Mouse (Mus musculus) layer of hippocampus, postnatal 10 days (tissue): Measurements from ENCODE around the gene Slc31a2. TPM values are rescaled to one million over a fixed set of nuclear protein-coding genes. Genes with fewer than 3 reads are reported as not detected.
"Not testable (repeated sequence)": the region's sequence is repeated elsewhere in the genome, so short reads cannot be mapped to it uniquely, and the experiment has no call there.

Experiments
- DNase-seq, 2 experiments: peaks; one replicate each; pipeline ENCODE4 v3.0.0; 2021; ENCODE audit warnings: low spot score in 2 of 2
- long read RNA-seq: library from polyadenylated mRNA; stranded (forward); transcript quantifications from one replicate; pipeline ENCODE4 v2.0.0, GENCODE M21; 2023
- total RNA-seq, 2 experiments: library from RNA; stranded (reverse); gene quantifications; 2 replicates each; pipeline ENCODE4 v1.2.3; 2021

The Slc31a2 gene
- total RNA-seq: 10 to 100 TPM in 1 of 2 experiments, 1 to 10 TPM in 1; 9.5 to 11.3 TPM
- long read RNA-seq, transcript Slc31a2-201 (4 exons, 1,820 nt): major isoform, 8 of 13 reads
- long read RNA-seq, partial matches to known transcripts: 2 of 13 reads
- long read RNA-seq, other reads (novel, unspliced or antisense): 3 of 13 reads

DNA sequence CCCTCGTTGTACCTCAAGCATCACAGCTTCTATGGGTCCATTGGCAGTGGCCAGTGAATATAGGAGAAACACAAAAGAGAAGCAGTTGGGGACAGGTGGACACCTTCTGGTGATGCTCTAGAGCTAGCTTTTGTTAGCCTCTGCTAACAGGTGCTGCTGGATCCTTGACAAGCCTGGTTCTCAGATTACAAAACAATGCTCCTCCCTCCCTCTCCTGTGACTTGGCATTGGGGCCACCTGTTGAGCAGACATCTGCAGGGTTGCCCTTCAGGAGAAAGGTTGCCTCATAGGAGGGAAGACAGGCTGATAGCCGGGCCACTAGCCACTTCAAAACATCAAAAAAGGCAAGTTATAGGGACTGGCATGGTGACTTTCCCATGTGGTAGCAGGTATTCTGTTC is at the start of gene Slc31a2:
Slc31a2 (plus strand) TSS at position 287 of the 400 bp plus-strand sequence.
- DNase-seq: peak in 1 of 2 experiments; percentile 7

DNA sequence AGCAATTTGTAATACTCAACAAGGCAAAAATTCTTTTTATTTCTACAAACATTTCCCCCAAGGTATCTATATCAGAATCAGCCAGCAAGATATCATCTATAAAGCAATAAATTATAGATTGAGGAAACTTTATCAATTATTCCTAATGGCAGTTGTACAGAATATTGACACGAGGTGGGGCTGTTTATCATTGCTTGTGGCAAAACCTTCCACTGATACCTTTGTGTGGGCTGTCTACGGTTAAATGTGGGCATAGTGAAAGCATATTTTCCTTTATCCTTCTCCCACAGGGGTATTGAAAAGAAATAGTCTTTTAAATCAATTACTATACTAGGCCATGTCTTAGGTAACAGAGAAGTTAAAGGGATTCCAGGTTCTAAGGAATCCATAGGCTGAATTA is 48.9 kb upstream of the Slc31a2 start:
- DNase-seq: no peak

DNA sequence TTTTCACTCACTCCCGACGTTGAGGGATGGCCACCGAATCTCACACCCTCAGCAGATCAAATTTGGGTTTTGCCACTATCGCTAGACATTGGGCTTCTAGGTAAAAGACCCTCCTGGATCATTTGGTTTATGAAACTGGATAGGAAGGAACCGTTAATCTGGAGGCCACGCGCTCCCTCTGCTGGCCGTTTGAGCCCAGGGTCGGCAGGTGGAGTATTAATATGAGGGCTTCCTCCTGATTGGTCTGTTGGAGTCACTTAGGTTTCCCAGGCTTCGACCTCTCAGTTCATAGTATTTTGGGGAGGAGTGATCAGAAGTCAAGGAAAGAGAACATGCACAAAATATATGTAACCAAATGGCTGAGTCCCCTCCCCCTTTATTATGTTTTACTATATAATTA is 34.0 kb upstream of the Slc31a2 start:
- DNase-seq: peak; percentile 66 to 72

DNA sequence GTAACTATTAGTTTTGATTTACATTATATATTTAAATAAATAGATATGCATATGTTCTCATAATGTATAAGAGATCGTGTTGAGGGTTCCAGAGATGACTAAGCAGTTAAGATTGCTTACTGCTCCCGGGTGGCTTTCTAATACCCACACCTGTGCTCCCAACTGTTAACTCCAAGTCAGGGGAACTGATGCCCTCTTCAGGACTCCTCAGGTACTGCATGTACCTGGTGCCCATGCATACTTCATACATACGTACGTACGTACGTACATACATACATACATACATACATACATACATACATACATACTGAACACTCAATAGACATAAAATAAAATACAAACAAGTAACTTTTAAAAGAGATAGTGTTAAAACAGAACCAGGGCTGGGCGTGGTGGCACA is 32.9 kb upstream of the Slc31a2 start:
- no peak for DNase-seq

DNA sequence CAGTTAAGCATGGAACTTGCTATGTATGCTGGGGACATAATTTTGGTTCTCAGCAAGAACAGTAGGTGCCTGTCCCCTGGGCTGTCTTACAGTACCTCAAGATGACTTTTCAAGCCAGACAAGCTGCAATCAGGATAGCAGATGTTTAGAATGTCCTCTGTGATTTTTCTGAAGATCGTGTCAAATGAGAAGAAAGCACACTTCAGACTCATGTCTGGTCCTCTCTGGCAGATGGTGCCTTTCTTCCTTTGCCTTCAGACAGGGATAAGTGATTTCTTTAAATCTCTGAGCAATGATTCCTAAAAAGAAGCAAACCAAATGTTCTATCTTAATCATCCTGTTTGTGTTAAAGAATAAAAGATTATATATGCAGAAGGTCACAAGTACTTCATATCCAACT is 32.2 kb upstream of the Slc31a2 start:
- no peak for DNase-seq

DNA sequence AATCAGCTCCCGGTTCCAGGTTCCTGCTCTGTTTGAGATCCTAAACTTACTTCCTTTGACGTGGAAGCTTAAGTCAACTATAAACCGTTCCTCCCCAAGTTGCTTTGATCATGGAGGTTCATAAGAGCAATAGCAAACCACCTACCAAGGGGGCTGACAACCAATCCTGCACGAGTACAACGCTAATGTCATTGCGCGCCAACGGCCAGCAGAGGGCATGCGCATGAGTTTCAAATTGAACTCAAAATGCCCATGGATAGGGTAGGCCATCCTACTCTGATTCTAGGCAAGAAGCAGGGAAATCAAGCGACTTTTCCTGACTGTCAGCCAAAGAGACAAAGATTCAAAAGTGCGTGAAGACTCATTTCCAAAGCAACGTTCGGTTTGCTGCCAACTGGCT is 31.6 kb upstream of the Slc31a2 start, which contains the start of gene Zfp37:
Zfp37 (minus strand) TSS at position 279 of the 400 bp plus-strand sequence.
- no peak for DNase-seq

DNA sequence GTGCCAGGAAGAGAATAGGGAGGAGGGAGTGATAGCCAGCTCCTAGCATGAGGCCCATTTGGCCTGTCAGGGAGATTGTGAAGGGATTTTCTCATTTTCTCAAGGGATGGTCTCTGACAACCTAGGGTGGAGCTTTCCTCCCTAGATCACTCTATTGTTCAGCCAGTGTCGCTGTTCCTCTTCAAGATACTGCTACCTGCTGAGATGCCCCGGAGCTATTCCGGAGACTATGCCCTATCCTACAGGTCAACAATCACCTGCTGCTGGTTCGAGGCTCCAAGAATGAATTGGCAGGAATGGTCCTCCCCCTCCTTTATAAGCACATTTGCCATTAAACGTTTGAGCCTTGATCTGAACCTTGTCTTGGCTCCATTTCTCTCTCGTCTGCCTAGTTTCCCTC is 21.8 kb upstream of the Slc31a2 start:
- DNase-seq: peak in 1 of 2 experiments; percentile 1

DNA sequence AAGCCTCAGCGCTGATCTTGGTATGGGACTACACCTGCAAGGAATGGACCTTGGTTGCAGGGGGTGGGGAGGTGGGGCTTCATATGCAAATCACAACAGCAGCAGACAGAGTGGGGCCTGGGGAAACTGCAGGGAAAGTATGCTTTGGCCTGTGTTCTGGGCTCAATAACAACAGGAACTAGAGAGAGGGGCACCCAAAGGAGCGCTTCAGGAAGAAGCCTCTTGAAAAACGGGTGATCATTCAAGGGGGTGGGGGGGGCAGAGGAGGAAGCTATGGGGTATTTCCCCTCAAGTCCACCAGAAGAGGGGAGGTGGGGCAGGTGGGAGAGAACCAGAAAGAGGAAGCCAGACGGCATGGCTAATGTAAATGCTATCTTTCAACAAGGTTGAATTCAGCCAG is 14.0 kb upstream of the Slc31a2 start:
- DNase-seq: peak in 1 of 2 experiments; percentile 5

DNA sequence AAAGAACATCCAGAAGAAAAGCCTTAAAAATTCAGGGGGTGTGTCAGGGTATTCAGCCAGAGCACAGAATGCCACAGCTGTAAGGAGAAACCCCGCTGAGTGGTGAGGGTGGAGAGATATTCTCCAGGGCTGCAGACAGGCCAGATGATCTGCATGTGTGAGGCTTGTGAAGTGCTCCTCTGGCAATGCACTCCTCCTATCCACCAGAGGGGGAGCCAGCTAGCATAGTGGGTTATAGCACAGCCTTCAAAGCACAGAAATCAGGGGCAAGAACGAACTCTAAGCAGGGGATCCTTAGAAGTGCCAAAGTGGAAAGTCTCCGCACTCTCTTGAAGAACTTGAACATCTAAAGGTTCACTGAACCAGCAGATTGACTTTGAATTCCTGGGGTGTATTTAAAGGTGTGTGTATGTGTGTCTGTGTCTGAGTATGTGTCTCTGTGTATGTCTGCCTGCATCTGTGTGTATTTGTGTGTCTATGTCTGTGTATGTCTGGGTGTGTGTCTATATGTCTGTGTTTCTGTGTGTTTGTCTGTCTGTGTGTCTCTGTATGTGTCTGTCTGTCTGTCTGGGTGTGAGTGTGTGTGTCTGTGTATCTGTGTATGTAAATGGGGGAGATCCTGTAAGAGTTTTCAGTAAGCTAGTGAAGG is 11.3 kb upstream of the Slc31a2 start:
- peak in 1 of 2 experiments; percentile 38 for DNase-seq

DNA sequence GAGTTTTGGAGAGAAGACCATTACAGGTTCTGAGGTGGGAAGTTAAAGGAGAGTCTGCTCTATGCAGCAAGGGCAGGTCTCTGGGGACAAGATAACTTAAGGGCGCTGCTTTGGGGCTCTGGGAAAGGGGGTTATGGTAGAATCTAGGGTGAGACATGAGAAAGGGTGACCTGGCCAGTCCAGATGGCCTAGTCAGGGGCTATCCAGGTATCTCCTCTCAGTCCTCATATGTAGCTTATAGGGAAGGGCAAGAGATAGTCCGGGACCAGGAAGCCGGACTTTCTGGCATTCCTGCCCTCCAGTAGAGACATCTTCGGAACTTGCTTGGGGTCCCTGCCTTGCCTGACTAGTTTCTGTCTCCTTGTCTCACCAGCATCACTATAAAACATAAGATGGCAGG is 10.6 kb upstream of the Slc31a2 start:
- peak in 1 of 2 experiments; percentile 6 for DNase-seq

DNA sequence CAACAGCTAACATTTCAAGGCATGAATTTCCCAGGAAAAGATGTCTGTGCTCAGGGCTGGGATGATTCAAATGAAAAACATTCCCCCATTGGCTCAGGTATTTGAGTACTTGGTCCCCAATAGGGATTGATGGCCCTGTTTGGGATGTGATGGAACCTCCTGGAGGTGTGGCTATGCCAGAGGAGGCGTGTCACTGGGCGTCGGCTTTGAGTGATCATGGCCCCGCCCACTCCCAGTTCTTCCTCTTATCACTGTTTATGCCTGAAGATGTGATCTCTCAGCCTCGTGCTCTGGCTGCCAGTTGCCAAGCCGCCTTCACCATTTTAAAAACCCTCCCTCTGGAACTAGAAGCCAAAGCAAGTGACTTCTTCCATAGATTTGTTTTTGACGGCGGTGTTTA is 7.8 kb upstream of the Slc31a2 start:
- DNase-seq: no peak

DNA sequence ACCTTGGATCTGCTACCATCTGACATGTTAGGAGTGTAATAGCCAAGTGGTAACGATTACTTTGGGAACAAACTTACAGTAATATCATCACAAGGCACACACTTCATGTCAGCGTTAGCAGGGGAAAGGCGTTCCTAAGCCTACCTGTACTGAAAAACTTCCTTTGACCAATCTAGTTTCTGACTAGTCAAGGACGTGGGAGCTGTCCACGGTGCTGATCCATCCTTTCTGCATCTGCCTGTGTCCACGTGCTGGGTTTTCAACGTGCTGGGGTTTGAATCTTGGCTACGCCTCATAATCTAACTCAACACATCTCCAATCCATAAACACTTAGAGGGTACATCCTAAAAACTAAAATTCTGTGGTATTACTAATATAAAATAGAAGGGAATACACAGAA is 5.4 kb upstream of the Slc31a2 start:
- no peak for DNase-seq

DNA sequence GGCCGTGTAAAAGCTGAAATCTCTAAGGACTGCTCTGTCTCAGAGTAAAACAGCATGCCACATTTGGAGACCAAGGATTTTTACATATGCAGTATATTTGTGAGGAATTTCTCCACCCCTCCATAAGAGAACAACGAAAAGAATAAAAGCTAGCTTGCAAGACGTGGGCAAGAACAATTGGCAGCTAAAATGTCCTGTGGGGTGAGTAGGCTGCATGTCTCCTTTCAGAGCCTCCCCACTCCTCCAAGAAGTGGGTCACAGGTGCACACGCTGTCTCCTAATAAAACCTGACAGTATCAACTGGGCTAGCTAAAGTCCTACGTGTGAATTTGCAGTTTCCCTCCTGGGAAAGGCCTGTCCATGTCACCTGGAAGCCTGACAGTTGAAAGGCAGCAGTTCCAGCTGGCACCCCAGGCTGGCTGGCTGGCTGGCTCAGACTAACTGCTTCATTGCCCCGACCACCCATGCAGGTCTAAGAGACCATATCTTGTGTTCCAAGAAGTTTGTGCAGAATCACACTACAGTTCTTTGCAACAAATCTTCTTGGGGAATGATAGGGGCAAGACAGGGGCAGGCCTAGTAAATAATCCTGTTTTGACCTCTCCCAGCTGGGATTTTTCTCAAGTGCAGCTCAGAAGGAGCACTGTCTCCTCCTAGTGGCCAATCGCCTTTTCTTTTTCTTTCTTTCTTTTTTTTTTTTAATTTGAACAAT is 927 bp downstream of the Slc31a2 start:
- DNase-seq: peak; percentile 43 to 51

DNA sequence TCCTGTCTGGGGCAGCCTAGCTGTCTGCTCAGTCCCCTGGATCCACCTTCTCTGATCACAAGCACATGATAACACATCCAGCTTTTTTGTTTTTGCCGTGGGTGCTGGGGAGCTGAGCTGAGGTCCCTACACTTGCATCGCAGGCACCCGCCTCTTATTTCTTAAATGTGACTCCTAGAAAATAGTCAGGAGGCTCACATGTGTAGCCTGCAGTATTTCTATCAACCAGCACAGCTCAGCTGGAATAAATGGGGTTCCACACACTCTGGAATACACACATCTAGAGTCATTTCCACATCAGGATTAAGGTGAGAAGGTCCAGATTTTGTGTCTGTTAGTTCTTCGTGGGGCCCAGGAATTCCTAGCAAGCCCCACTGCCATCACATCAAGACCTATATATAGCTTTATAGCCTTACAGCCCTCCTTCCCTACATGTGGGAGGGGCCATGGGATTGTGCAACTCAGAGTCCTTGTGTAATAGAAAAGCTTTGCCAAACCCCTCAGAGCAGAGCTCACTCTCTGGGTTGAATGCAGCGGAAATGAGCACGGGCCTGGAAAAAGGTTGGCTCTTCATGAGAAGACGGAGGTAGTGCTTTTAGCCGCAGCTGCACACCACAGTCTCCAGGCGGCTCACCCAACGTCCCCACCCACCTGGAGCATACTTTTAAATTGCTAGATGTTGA is 2.9 kb downstream of the Slc31a2 start:
- peak in 1 of 2 experiments; percentile 6 for DNase-seq

DNA sequence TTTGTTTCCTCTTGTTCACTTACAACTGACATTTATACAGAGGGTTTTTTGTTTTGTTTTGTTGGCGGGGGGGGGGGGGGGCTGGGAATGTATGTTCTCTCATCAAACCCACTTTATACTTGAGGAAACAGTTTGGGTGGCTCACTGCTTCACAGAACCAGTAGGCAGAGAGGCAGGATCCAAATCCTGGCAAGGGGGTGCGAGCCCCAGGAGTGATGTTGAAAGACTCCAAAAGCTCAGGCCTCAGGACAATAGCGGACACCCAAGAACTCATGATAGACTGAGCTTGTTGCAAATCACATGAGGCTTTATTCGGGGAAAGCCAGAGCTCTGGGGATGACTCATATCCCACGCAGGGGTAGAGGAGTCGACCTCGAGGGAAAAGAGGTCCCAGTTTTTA is 3.7 kb downstream of the Slc31a2 start:
- DNase-seq: not testable (repeated sequence)

DNA sequence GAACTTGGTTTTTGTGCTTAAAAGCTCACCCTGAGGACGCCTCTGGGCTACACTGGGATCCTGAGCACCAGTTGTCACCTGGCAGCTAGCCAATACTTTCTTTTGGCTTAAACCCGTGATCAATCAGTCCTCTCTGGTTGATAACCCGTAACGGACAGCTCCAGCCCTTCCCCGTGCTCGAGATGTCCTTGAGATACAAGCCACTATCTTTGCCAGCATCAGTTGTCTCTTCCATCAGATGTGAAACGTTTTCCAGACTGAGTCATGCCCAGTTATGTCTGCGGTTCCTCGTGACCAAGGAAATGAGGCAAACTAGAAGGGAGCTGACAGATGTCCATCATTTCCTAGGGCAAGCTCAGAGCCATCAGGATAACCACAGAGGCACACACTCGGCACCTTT is 4.7 kb downstream of the Slc31a2 start:
- DNase-seq: peak in 1 of 2 experiments; percentile 6

DNA sequence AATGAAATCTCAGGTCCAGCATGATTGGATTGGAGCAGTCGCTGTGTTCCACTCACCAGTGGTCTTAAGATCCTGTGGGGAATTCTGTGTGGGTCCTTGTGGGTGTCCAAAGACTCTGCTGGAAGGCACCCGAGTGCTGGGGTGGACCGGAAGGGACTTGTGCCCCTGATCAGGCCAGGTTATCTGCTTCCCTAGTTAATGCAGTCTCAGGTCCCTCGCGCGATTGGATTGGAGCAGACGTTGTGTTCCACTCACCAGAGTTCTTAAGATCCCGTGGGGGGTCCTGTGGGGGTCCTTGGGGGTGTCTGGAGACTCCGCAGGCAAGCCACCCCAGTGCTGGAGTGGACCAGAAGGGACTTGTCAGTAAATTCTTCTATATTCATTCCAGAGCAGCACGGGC is 10.3 kb downstream of the Slc31a2 start:
- no peak for DNase-seq

DNA sequence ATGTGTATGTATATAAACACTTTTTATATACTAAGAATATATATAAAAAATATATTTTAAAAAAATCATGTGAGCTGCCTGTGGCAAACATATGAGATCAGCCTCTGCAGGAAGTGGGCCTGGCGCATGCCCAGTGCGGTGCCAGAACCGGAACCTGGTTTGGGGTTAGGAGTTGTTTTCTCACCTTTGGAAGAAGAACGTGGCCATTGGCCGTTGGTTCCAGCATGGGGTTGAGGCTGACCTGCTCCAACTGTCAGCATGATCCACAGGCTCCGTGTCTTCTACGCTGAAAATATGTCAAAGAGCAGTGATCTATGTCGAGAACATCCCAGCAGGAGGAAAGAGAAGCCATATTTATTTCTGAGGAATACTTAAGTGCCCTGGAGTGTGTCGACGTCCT is 11.6 kb downstream of the Slc31a2 start:
- DNase-seq: no peak

DNA sequence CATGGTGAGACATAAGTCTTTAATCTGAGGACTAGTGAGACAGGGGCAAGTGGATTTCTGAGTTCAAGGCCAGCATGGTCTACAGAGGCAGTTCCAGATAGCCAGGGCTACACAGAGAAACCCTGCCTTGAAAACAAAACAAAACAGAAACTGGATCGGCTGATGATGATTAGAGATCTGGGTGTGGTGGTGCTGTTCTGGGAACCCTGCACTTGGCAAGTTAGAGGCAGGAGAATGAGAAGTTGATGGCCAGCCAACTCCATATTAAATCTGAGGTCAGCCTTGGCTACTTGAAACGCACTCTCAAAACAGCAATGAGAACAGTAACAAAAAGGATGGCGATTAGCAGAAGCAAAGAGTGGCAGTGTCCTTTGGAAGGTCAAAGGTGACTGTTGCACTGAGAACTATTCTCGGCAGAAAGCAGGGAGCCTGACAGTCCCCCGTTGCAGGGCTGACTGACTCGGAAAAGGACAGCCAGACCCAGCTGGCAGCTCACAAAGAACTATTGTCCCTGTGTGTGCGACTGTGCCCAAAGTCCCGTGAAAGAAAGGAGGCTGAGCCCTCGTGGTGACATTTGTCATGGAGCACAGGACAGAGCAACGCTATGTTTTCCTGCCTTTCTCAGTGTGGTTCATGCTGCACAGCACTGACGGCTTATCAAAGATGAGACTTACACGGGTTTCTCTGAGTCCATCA is 12.6 kb downstream of the Slc31a2 start:
- peak; percentile 35 to 36 for DNase-seq

DNA sequence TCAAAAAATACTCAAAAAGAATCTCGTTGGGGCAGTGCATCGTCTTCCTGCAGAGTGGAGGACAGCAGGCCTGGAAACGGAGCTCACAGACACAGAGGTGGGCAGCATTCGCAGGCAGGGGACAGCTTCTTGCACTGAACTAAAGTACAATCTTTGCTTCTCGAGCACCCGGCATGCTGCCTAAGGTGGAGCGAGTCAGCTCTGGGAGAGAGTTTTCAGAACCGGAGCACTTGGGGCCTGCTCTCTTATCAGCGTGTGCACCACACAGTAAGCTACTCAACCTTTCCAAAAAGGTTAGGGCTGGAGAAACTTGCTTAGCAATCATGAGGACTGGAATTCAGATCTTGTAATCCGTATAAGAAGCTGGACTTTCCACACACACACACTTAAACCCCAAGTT is 14.3 kb downstream of the Slc31a2 start:
- no peak for DNase-seq

DNA sequence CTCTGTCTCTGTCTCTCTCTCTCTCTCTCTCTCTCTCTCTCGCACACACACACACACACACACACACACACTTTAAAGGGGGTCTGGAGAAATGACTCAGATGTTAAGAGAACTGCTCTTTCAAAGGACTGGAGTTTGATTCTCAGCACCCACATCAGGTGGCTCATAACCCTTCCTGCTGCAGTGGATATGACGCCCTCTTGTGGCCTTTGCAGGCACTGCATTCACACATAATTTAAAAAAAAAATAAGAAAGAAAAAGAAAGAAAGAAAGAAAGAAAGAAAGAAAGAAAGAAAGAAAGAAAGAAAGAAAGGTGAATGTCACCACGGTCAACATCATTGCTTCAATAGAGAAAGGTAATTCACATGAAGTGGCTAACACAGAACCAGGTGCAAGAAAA is 14.9 kb downstream of the Slc31a2 start:
- no peak for DNase-seq
